Mouse (Mus musculus) heart, adult 18-20 months (tissue): ENCODE measurements around the gene Olfr430. TPM values are rescaled to one million over a fixed set of nuclear protein-coding genes. Genes with fewer than 3 reads are reported as not detected.

Source experiments
- total RNA-seq, 2 experiments: library from RNA; stranded (reverse); gene quantifications; 2 replicates each; pipeline ENCODE4 v1.2.3; 2021

The Olfr430 gene
- total RNA-seq, 2 experiments from 2014 or later = not detected

Other genes with a start within 250 kb of the Olfr430 start
- 1 to 10 TPM; 3.1 to 3.7 TPM for gene Ifi211, start 153.6 kb upstream of the Olfr430 start, total RNA-seq
- 10 to 100 TPM; 14.2 to 14.6 TPM for gene Mndal, start 124.1 kb upstream of the Olfr430 start, total RNA-seq
- 10 to 100 TPM; 12.8 to 13.3 TPM for gene Ifi203, start 123.9 kb upstream of the Olfr430 start, total RNA-seq
- not detected for gene Ifi202b, start 83.9 kb upstream of the Olfr430 start, total RNA-seq
- 10 to 100 TPM; 24.8 to 29.1 TPM for gene Ifi205, start 34.8 kb upstream of the Olfr430 start, total RNA-seq
- gene Olfr433, start 25.9 kb upstream of the Olfr430 start, total RNA-seq = not detected
- not detected for gene Olfr432, start 17.4 kb upstream of the Olfr430 start, total RNA-seq
- not detected for gene Olfr429, start 17.7 kb downstream of the Olfr430 start, total RNA-seq
- gene Olfr427, start 30.3 kb downstream of the Olfr430 start, total RNA-seq = not detected
- gene Olfr231, start 54.6 kb downstream of the Olfr430 start, total RNA-seq = not detected
- not detected for gene Olfr424, start 64.9 kb downstream of the Olfr430 start, total RNA-seq
- not detected for gene Olfr420, start 89.0 kb downstream of the Olfr430 start, total RNA-seq
- 1 to 10 TPM; 6.9 to 8.2 TPM for gene Spta1, start 106.2 kb downstream of the Olfr430 start, total RNA-seq
- not detected for gene Olfr419, start 185.5 kb downstream of the Olfr430 start, total RNA-seq